Mouse (Mus musculus) MEL (cell line): ENCODE data around the gene Sh2d3c. TPM values are rescaled to one million over a fixed set of nuclear protein-coding genes. Genes with fewer than 3 reads are reported as not detected.

ENCODE experiments used
- DNase-seq: peaks from one replicate; pipeline ENCODE4 v3.0.0; 2011; ENCODE audit warnings: low read depth, low spot score
- H3K27ac ChIP-seq: 2 replicates; pipeline ENCODE4 v1.5.1; 2012; ENCODE audit warnings: low read depth, mild to moderate bottlenecking, control low read depth, low read length, moderate library complexity; ENCODE audit not compliant: control insufficient read depth
- H3K27me3 ChIP-seq, 2 experiments: fragments of 150-350 bp in 1 of 2; sonication (generic) in 1 of 2; 2 replicates each; pipeline ENCODE4 v1.6.1; 2012; ENCODE audit warnings: low read length in 2 of 2, mild to moderate bottlenecking in 2 of 2, improper control_type of control experiment in 1 of 2, moderate library complexity in 1 of 2; ENCODE audit not compliant: insufficient read depth in 2 of 2, control insufficient read depth in 1 of 2
- H3K36me3 ChIP-seq, 2 experiments: 2 replicates each; pipeline ENCODE4 v1.6.1; 2012 to 2014; ENCODE audit warnings: low read length in 2 of 2, improper control_type of control experiment in 1 of 2, inconsistent platforms in 1 of 2, mild to moderate bottlenecking in 1 of 2; ENCODE audit not compliant: insufficient read depth in 2 of 2, control insufficient read depth in 1 of 2
- H3K4me1 ChIP-seq, 2 experiments: fragments of 150-350 bp in 1 of 2; sonication (generic) in 1 of 2; 2 replicates each; pipeline ENCODE4 v1.6.1; 2012; ENCODE audit warnings: low read length in 2 of 2, improper control_type of control experiment in 1 of 2, mild to moderate bottlenecking in 1 of 2; ENCODE audit not compliant: insufficient read depth in 2 of 2, control insufficient read depth in 1 of 2
- H3K4me3 ChIP-seq, 2 experiments: fragments of 150-350 bp in 1 of 2; sonication (generic) in 1 of 2; 2 replicates each; pipeline ENCODE4 v1.5.1; 2012; ENCODE audit warnings: low read depth in 2 of 2, low read length in 2 of 2, mild to moderate bottlenecking in 2 of 2, moderate library complexity in 2 of 2, control low read depth in 1 of 2, improper control_type of control experiment in 1 of 2; ENCODE audit not compliant: control insufficient read depth in 1 of 2, insufficient read depth in 1 of 2
- H3K79me2 ChIP-seq: 2 replicates; pipeline ENCODE4 v1.6.1; 2012; ENCODE audit warnings: mild to moderate bottlenecking, low read length, moderate library complexity; ENCODE audit not compliant: control insufficient read depth, poor library complexity, insufficient read depth
- H3K9ac ChIP-seq: 2 replicates; pipeline ENCODE4 v1.6.1; 2012; ENCODE audit warnings: low read depth, mild to moderate bottlenecking, control low read depth, low read length, moderate library complexity; ENCODE audit not compliant: control insufficient read depth, poor library complexity, severe bottlenecking
- H3K9me3 ChIP-seq: fragments of 150-350 bp; sonication (generic); replicated peaks from 2 replicates; pipeline ENCODE4 v1.6.1; 2012; ENCODE audit warnings: mild to moderate bottlenecking, low read length, improper control_type of control experiment, moderate library complexity; ENCODE audit not compliant: insufficient read depth
- BHLHE40 ChIP-seq: IDR thresholded peaks from 2 replicates; pipeline ENCODE4 v1.6.1; 2012; ENCODE audit warnings: low read depth, mild to moderate bottlenecking, inconsistent platforms, low read length, improper control_type of control experiment, borderline replicate concordance
- CHD1 ChIP-seq: IDR thresholded peaks from 2 replicates; pipeline ENCODE4 v1.6.1; 2012; ENCODE audit warnings: low read depth, mild to moderate bottlenecking, inconsistent platforms, low read length, improper control_type of control experiment
- ETS1 ChIP-seq: IDR thresholded peaks from 2 replicates; pipeline ENCODE4 v1.6.1; 2012; ENCODE audit warnings: low read depth, mild to moderate bottlenecking, inconsistent platforms, low read length, improper control_type of control experiment, moderate library complexity
- GATA1 ChIP-seq: IDR thresholded peaks from 2 replicates; pipeline ENCODE4 v1.6.1; 2011; ENCODE audit warnings: low read depth, low read length, improper control_type of control experiment
- HCFC1 ChIP-seq: IDR thresholded peaks from 2 replicates; pipeline ENCODE4 v1.6.1; 2012; ENCODE audit warnings: low read depth, mild to moderate bottlenecking, inconsistent platforms, low read length, improper control_type of control experiment, moderate library complexity
- MAX ChIP-seq: IDR thresholded peaks from 2 replicates; pipeline ENCODE4 v1.6.1; 2011; ENCODE audit warnings: low read length, improper control_type of control experiment
- MXI1 ChIP-seq: IDR thresholded peaks from 2 replicates; pipeline ENCODE4 v1.6.1; 2011; ENCODE audit warnings: mild to moderate bottlenecking, low read depth, low read length, improper control_type of control experiment
- POLR2AphosphoS5 ChIP-seq: IDR thresholded peaks from 2 replicates; pipeline ENCODE4 v1.6.1; 2012; ENCODE audit warnings: low read depth, borderline replicate concordance, mild to moderate bottlenecking, inconsistent platforms, low read length, moderate library complexity, mixed read lengths
- RAD21 ChIP-seq: IDR thresholded peaks from 2 replicates; pipeline ENCODE4 v1.6.1; 2011; ENCODE audit warnings: mild to moderate bottlenecking, low read depth, low read length, improper control_type of control experiment
- RCOR1 ChIP-seq: IDR thresholded peaks from 2 replicates; pipeline ENCODE4 v1.6.1; 2012; ENCODE audit warnings: low read depth, mild to moderate bottlenecking, inconsistent platforms, low read length, improper control_type of control experiment
- SIN3A ChIP-seq: IDR thresholded peaks from 2 replicates; pipeline ENCODE4 v1.6.1; 2012; ENCODE audit warnings: low read length, improper control_type of control experiment, inconsistent platforms
- SMC3 ChIP-seq: IDR thresholded peaks from 2 replicates; pipeline ENCODE4 v1.6.1; 2011; ENCODE audit warnings: low read depth, low read length, improper control_type of control experiment
- USF2 ChIP-seq, 2 experiments: IDR thresholded peaks; 2 replicates each; pipeline ENCODE4 v1.6.1; 2011 to 2012; ENCODE audit warnings: improper control_type of control experiment in 2 of 2, low read length in 2 of 2, borderline replicate concordance in 1 of 2, inconsistent platforms in 1 of 2, low read depth in 1 of 2, mild to moderate bottlenecking in 1 of 2; ENCODE audit not compliant: insufficient read depth in 1 of 2
- ZC3H11A ChIP-seq: IDR thresholded peaks from 2 replicates; pipeline ENCODE4 v1.6.1; 2012; ENCODE audit warnings: low read depth, mild to moderate bottlenecking, inconsistent platforms, low read length, improper control_type of control experiment
- ZMIZ1 ChIP-seq: IDR thresholded peaks from 2 replicates; pipeline ENCODE4 v1.6.1; 2012; ENCODE audit warnings: low read depth, mild to moderate bottlenecking, inconsistent platforms, low read length, improper control_type of control experiment, moderate library complexity
- ZNF384 ChIP-seq: IDR thresholded peaks from 2 replicates; pipeline ENCODE4 v1.6.1; 2012; ENCODE audit warnings: low read depth, mild to moderate bottlenecking, inconsistent platforms, low read length, improper control_type of control experiment
- polyA plus RNA-seq, 2 experiments: library from polyadenylated mRNA; stranded (reverse) in 1 of 2; unstranded in 1 of 2; fragments of >175 nt in 1 of 2; fragments of >200 nt in 1 of 2; gene quantifications; 2 replicates each; pipeline versions ENCODE4 v1.2.1 to v1.2.4; 2012; ENCODE audit warnings: low replicate concordance in 2 of 2, low read depth in 1 of 2; ENCODE audit not compliant: insufficient read length in 2 of 2, insufficient read depth in 1 of 2, missing spikeins in 1 of 2
- total RNA-seq: library from RNA; depleted of rRNA; stranded (reverse); fragments of 300-350 nt; gene quantifications from 2 replicates; pipeline ENCODE4 v1.2.3, GENCODE M21; 2012

Sh2d3c gene
- total and polyA plus RNA-seq, 3 experiments, result 0.19 to 0.43 TPM; not detected in 1

GRCm38 (mm10) chr2:32779714-32780113 is 58.9 kb downstream of the Sh2d3c start:
- Histone ChIP-seq H3K4me1 (peaks cover 0 to 5% of the 10 kb centered on the region in 2 experiments; a peak in 2 of 4 replicates), H3K4me3 (no peak overlapping the region), H3K27me3 (no peaks in the 10 kb centered on the region), H3K27ac (no peak overlapping the region), H3K36me3 (no peaks in the 10 kb centered on the region), H3K9ac (no peak overlapping the region), H3K79me2 (no peaks in the 10 kb centered on the region; the same call in 1 of the 2 replicates), H3K9me3 (no peaks in the 10 kb centered on the region)
- no peak for TF ChIP-seq ETS1
- TF ChIP-seq MAX, result no peak
- no peak for TF ChIP-seq CHD1
- no peak for TF ChIP-seq USF2 (IDR thresholded peaks at IDR 0.05; ENCODE audit: borderline replicate concordance in 1 of 2, insufficient read depth in 1 of 2, low read depth in 1 of 2, low read length in 2 of 2)
- TF ChIP-seq MXI1, result no peak
- DNase-seq, result no peak

GRCm38 (mm10) chr2:32781710-32782109 is 60.9 kb downstream of the Sh2d3c start:
- H3K4me1 ChIP-seq, result peaks cover 0 to under 1% of the 10 kb centered on the region in 2 experiments; a peak in 1 of 4 replicates
- no peak overlapping the region for H3K9ac ChIP-seq
- TF ChIP-seq ZMIZ1 (no peak), ZNF384 (no peak), RCOR1 (no peak), RAD21 (no peak), BHLHE40 (no peak), MXI1 (no peak), ZC3H11A (no peak), SMC3 (no peak), POLR2AphosphoS5 (no peak)
- H3K27ac ChIP-seq, result no peak overlapping the region
- no peaks in the 10 kb centered on the region for H3K79me2 ChIP-seq
- no peak overlapping the region for H3K4me3 ChIP-seq
- DNase-seq, result no peak
- H3K9me3 ChIP-seq, result no peaks in the 10 kb centered on the region
- H3K27me3 ChIP-seq, result no peaks in the 10 kb centered on the region
- H3K36me3 ChIP-seq, result no peaks in the 10 kb centered on the region

- TF ChIP-seq GATA1 (no peak), SIN3A (peak; percentile 45; the same call in 1 of the 2 replicates), HCFC1 (0 out of 2 replicates have a peak, but pooled peaks have one; percentile 26)
- no peaks in the 10 kb centered on the region for H3K27me3 ChIP-seq
- no peaks in the 10 kb centered on the region for H3K79me2 ChIP-seq
- DNase-seq, result peak; percentile 29
- no peaks in the 10 kb centered on the region for H3K36me3 ChIP-seq
- no peak within 1 kb of the TSS for H3K9ac ChIP-seq
- H3K27ac ChIP-seq, result no peak within 1 kb of the TSS
- H3K4me1 ChIP-seq, result no peaks in the 10 kb centered on the region
- H3K9me3 ChIP-seq, result no peaks in the 10 kb centered on the region
- no peak within 1 kb of the TSS for H3K4me3 ChIP-seq
Observed at GRCm38 (mm10) chr2:32784048-32784681, 63.3 kb downstream of the Sh2d3c start, which contains the start of gene Cfap157. Gene Cfap157, minus strand, starts transcription at chr2:32784428.
